Mouse (Mus musculus): ENCODE results near the gene Cidec. TPM values are rescaled to one million over a fixed set of nuclear protein-coding genes. Genes with fewer than 3 reads are reported as not detected.
A peak's percentile ranks its signal among the peaks of the same experiment; 100 is the strongest.

Cidec gene
- total RNA-seq, 1 experiment from 2014 or later = not detected

DNA sequence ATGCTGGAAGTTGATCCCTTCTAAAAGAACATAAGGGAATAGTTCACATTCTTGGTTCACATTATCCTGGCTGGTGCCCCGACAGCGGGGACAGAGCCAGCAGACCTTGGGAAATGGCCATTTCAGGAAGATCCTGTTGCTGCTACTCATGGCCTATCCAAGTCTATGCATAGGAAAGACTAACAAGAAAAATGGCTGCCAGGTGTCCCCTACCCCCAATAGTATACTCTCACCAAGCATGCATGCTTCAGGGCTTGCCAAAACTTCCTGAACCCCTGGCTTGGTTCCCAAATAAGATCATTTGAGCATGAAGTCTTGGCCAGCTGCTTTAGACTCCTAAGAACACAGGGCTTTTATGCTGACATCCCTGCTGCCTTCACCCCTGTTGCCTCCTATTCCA lies 16.3 kb upstream of the Cidec start:
- no peak for ATAC-seq (replicated peaks; ENCODE audit: insufficient number of reproducible peaks, low FRiP score, low TSS enrichment, poor library complexity, severe bottlenecking)

DNA sequence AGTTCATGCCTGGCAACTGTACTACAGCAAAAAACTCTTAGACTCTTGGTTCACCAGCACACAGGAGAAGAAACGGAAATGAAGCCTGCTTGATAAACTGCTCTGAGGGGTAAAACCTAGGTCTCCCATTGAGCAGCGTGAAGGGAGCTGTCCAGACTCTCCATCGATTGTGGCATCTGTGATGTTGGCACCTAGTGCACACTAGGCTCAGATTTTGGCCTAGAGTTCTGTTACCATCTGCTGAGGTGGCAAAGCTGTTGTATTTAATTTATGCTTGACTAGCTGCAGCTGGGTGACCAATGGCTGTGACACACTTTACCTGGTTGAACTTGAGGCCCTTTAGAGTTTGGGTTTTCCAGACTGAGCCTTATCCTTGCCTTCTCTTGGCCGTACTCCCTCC lies 12.1 kb upstream of the Cidec start:
- no peak for ATAC-seq (replicated peaks; ENCODE audit: insufficient number of reproducible peaks, low FRiP score, low TSS enrichment, poor library complexity, severe bottlenecking)

DNA sequence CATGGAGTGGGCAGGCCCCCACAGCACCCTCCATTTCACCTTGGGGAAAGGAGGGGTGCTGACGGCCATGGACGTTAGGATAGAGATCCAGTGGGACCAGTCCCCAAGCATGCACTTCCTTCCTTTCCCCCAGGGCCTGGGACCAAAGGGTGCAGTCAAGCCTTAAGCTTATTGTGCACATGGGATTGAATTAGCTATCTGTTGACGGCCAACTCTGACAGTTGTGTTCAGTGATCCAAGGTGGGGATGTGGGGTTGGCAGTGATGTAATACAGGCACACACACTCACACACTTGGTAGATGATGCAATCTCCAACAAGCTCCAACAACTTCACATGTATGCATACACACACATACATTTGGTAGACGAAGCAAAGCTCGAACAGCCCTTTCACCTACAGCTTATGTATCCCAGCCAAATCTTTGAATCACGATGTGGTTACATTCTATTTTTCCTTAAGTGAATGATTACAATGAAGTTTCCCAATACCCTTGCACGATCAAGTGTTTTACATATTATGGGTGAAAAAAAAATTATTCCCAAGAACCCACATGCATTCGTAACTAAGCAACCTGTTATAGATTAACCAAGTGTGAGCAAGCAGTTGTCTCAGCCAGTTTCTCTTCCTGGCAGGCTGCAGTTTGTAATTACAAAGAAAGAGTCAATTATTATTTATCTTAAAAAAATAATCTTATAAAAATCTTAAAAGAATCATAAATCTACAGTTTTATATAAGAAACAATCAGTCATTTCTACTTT lies 8.8 kb upstream of the Cidec start:
- no peak for ATAC-seq (replicated peaks; ENCODE audit: insufficient number of reproducible peaks, low FRiP score, low TSS enrichment, poor library complexity, severe bottlenecking)

DNA sequence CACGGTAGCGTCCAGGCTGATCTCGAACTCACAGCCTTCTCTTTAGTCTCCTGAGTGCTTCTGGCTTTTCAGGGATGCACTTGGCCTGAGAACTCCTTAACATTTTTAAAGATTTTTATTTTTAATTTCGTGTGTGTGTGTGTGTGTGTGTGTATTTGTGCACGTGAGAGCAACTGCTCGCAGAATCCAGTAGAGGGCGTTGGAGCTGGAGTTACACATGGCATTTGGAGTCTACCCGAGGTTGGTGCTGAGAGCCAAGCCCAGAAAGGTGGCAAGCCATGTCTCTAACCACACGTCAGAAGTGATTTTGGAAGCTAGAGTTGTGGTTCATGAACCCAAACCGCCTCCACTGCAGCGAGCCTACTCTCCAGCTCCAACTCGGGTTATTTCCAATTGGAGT lies 7.5 kb upstream of the Cidec start:
- ATAC-seq (replicated peaks; ENCODE audit: insufficient number of reproducible peaks, low FRiP score, low TSS enrichment, poor library complexity, severe bottlenecking) = 0 out of 2 replicates have a peak, but pooled peaks have one; percentile 14

DNA sequence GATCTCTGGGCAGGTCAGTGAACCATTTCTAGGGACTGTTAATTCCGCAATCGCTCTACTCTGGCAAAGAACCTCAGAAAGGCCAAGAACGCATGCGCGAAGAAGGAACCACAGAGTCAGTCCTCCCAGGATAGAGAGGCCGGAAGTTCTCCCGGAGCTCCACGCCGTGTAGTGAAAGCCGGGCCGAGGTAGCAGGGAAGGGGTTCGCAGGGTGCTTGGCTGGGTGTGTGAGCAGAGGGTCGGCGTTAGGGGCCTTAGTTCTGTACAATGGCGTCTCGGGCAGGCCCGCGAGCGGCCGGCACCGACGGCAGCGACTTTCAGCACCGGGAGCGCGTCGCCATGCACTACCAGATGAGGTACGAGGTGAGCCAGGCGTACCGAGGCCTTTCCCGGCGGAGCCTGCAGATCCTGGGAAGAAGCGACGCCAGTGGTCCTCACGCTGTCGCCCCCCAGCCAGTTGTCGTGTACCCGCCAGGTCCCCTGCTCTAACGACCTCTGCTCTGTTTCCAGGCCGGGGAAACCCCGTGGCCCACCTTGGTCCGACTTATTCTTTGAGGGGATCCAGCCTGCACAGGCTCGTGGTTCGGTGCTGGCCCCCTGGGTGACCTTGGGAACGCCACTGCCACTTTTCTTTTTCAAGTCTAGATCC lies 7.0 kb upstream of the Cidec start, which contains the start of gene Jagn1:
Gene Jagn1, plus strand, starts transcription at position 128 of the 649 bp plus-strand sequence.
- peak; percentile 90 for ATAC-seq (replicated peaks; ENCODE audit: insufficient number of reproducible peaks, low FRiP score, low TSS enrichment, poor library complexity, severe bottlenecking)

DNA sequence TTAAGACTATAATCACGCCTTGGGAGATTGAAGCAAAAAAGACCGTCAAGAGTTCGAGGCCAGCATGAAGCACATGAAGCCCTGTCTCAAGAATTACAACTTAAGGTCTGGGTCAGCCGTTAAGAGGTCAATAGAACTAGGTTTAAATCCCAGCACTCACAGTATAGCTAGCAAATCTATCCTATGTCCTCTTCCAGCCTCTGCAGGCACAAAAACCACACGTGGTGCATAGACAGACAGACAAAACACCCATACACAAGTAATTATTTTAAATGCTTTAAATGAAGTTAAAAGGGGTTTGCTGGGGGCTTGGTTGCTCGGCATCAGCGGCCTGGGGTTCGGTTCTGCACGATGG lies 6.5 kb upstream of the Cidec start:
- no peak for ATAC-seq (replicated peaks; ENCODE audit: insufficient number of reproducible peaks, low FRiP score, low TSS enrichment, poor library complexity, severe bottlenecking)

DNA sequence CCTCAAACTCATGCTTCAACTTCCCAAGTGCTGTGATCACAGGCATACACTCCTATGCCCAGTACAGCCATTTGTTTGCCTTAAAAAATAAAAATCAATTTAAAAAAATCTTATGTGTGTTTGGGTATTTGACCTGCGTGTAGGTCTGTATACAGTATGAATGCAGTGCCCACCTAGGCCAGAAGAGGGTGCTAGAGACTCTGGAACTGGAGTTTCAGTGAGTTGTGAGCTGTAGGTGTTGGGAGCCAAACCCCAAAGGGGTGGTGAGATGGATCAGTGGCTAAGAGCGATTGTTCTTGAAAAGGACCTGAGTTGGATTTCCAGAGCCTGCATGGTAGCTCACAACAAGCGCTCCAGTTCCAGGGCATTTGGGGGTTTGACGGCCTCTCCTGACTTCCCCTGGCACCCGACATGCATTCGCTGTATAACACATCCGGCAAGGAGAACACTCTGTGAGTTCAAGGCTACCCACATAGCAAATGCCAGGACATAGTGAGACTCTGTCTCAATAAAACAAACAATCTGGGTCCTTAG lies 5.7 kb upstream of the Cidec start:
- peak; percentile 77 for ATAC-seq (replicated peaks; ENCODE audit: insufficient number of reproducible peaks, low FRiP score, low TSS enrichment, poor library complexity, severe bottlenecking)

DNA sequence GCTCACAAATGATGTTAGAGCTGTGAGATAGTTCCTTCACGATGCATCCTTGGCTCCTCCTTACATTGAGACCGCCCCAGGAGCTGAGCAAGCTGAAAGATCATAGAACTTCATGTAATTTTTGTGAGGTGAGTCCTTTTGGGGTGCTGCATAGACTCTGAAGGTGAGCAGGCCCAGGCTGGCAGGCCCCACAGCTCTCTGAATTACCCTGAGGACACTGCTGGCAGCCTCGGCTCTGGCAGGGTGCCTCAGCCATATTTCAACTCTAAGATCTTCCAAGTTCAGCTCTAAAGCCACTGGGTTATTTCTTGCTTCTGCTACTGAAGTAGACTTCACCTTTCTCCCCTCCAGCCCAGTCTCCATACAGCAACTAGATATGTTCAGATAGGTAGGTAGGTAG lies 5.1 kb upstream of the Cidec start:
- no peak for ATAC-seq (replicated peaks; ENCODE audit: insufficient number of reproducible peaks, low FRiP score, low TSS enrichment, poor library complexity, severe bottlenecking)

DNA sequence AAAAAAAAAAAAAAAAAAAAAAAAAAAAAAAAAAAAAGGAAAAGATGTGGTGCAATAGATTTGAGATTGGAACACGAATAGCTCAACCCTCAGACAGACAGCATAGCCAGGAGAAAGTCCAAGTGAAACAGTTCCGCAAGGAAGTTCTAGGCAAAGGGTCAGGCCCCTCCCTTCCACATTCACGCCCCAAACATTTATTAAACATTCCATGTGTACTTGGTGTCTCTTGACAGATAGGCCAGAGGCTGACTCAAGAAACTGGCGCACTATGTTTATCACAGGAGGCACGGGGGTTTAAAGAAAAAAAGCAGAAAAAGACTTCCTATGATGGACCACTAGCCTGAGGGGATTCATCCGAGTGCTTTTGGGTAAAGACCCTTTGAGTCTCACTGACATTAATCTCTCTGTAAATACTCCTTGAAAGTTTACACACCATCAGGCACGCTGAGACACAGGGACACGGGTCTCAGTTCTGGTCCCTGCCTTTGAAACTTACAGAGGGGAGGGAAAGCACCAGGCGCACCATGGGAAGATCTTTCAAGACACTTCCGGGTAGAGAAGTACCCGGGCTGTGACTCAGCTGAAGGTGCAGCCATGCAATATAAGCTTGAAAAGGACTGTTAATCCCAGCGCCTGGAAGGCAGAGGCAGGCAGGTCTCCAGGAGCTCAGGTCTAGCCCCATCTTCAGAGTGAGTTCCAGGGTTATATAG lies 3.3 kb upstream of the Cidec start:
- ATAC-seq (replicated peaks; ENCODE audit: insufficient number of reproducible peaks, low FRiP score, low TSS enrichment, poor library complexity, severe bottlenecking) = no peak

DNA sequence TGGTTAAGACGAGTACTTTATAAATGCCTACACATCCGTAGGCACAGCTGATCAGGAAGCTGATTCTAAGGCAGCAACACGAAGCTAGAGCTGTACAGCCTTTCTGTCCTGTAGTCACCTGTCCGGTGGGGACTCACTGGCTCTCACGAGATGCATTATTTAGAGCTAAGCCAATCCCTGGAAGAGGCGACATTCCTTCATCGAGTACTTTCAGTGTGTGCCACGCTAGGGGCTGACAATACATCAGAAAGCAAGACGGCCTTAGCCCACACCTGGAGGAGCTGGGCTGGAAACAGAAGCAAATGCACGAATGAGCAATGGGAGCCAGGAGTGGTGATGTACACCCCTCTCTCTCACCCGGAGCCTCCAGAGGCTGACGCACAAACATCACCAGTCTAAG lies 1.6 kb upstream of the Cidec start:
- ATAC-seq (replicated peaks; ENCODE audit: insufficient number of reproducible peaks, low FRiP score, low TSS enrichment, poor library complexity, severe bottlenecking) = no peak

DNA sequence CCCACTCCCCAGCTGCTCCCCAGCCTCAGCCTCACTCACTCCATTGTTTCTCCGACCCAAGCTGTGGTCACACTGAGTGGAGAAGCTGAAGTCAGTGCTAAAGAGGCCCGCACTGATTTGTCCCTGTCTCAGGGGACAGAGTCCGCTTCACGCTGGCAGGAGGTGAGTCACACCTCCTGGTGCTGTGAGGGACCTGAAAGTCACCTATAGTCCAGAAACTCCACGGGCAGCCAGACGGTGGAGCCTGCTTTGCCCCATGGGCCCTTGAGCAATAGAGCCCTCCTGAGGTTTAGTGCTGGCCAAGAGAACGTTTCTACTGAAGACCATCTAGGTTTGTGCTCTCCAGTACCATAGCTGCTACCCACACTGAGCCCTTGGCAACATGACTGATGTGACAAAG lies 869 bp downstream of the Cidec start:
- ATAC-seq (replicated peaks; ENCODE audit: insufficient number of reproducible peaks, low FRiP score, low TSS enrichment, poor library complexity, severe bottlenecking) = no peak

DNA sequence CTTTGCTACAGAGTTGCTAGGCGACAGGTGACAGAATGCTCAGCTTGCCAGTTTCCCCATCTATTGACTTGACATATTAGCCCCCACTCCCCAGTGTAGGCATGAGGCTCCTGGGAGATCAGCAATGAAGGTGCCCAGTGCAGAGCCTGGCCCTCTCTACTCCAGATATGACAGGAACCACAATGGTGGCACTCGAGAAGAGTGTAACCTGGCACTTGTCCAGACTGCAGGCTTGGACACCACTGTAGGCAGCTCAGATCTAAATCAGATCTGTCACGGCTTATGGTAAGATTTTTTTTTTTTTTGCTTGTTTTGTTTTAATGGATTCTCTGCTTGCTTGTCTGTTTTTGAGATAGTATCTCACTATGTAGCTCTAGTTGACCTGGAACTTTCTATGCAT lies 1.9 kb downstream of the Cidec start:
- no peak for ATAC-seq (replicated peaks; ENCODE audit: insufficient number of reproducible peaks, low FRiP score, low TSS enrichment, poor library complexity, severe bottlenecking)

DNA sequence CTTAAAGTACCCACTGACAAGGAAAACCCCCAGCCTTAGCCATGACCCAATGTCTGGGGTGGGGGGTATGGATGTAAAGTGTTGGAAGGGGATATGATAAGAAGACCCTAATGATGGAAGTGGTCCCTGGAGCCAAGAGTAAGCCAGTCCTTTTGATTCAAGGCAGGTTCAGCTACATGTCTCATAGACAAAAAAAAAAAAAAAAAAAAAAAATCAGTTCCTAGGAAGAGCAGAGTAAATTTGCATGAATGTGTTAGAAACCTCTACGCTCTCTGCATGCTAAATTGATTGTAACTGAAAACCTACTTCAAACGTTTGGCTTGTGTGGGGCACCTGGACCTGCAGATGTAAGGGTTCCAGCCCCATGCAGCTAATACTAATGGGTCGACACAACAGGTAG lies 3.8 kb downstream of the Cidec start:
- no peak for ATAC-seq (replicated peaks; ENCODE audit: insufficient number of reproducible peaks, low FRiP score, low TSS enrichment, poor library complexity, severe bottlenecking)

DNA sequence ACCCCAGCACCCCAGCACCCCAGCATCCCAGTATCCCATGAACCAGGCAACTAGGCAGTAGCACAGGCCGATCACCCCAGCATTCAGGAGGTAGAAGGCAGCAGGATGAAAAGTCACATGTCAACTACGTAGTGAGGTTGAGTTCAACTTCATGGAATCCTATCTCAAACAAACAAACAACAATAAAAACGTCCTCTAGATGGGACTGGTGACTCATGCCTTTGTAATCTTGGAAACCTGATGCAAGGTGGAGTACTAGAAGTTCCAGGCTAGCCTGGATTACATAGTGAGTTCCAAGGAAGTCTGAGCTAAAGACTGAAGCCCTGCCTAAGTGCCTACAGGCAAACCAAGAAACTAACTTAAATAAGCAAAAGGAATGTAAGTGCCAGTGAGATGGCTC lies 4.7 kb downstream of the Cidec start:
- ATAC-seq (replicated peaks; ENCODE audit: insufficient number of reproducible peaks, low FRiP score, low TSS enrichment, poor library complexity, severe bottlenecking) = no peak

DNA sequence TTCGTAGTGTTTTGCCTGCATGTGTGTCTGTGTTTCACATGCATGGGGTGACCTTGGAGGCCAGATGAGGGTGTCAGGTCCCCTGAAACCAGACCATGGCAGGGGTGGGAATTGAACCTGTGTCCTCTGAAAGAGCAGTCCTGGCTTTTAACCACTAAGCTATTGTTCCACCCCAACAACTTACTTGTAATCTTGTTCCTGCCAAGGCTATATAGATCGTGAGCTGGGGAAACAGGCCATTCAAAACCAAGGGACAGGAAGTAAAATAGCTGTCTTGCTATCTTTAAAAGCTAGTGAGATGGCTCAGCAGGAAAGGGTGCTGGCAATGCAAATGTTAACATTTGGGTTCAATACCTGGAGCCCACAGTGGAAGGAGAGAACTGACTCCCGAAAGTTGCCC lies 5.6 kb downstream of the Cidec start:
- ATAC-seq (replicated peaks; ENCODE audit: insufficient number of reproducible peaks, low FRiP score, low TSS enrichment, poor library complexity, severe bottlenecking) = no peak

DNA sequence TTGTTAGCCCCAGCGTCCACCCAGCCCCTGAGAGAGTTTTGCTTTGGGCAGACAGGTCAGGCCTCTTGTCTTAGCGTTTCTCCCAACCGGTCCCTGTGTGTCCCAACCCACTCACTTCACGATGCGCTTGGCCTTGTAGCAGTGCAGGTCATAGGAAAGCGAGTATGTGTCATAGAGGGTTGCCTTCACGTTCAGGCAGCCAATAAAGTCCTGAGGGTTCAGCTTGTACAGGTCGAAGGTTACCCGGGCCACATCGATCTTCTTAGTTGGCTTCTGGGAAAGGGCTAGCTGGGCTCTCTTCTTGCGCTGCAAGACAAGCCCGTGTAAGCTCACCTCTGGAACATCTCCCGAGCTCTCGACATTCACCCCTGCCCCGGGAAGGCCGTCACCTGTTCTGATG lies 7.6 kb downstream of the Cidec start:
- no peak for ATAC-seq (replicated peaks; ENCODE audit: insufficient number of reproducible peaks, low FRiP score, low TSS enrichment, poor library complexity, severe bottlenecking)

DNA sequence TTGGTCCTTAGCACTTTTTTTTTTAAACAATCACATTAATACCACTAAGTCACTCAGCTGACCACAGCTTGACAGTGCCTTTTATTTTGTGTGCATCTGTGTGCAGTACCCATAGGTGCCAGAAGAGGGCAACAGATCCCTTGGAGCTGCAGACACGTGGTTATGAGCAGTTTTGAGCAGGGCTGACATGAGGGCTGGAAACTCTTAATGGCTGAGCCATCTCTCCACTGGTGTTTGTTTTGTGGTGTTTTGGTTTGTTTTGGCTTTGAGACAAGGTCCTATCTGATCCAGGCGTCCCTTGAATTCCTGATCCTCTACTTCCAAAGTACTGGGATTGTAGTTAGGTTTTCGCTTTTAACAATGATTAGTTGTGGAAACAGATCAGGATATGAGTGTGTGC lies 8.2 kb downstream of the Cidec start:
- ATAC-seq (replicated peaks; ENCODE audit: insufficient number of reproducible peaks, low FRiP score, low TSS enrichment, poor library complexity, severe bottlenecking) = peak; percentile 60; the same call in 1 of the 2 replicates

DNA sequence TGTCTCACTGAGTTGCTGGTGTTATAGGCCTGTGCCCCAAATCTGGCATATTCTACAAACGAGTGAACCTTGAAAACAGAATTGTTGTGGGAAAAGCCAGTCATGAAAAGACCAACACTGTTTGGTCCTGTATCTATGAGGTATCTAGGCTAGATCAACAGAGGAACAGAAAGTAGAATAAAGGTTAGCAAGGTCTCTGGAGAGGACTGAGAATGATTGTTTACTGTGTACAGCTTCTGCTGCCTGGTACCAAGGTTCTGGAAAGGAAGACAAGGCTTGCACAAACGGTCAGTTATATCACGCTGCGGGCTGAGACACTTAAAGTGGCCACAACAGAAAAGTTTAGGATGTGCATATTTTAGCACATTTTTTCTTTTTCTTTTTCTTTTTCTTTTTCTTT lies 8.9 kb downstream of the Cidec start:
- ATAC-seq (replicated peaks; ENCODE audit: insufficient number of reproducible peaks, low FRiP score, low TSS enrichment, poor library complexity, severe bottlenecking) = no peak

DNA sequence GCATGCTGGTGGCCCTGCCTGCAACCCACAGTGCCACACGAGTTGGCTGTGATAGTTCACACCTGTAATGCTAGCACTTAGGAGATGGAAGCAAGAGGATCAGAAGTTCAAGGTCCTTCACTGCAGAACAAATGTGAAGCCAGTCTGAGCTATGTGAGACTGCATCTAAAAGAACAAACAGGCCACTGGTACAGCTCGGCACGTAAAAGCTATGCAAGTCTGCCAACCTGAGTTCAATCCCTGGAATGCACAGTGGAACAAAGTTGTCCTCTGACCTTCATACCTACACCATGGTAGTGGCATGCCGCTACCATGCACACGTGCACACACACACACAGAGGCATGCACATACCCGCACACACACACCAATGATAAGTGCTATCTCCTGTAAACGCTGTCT lies 11.4 kb downstream of the Cidec start:
- ATAC-seq (replicated peaks; ENCODE audit: insufficient number of reproducible peaks, low FRiP score, low TSS enrichment, poor library complexity, severe bottlenecking) = no peak

DNA sequence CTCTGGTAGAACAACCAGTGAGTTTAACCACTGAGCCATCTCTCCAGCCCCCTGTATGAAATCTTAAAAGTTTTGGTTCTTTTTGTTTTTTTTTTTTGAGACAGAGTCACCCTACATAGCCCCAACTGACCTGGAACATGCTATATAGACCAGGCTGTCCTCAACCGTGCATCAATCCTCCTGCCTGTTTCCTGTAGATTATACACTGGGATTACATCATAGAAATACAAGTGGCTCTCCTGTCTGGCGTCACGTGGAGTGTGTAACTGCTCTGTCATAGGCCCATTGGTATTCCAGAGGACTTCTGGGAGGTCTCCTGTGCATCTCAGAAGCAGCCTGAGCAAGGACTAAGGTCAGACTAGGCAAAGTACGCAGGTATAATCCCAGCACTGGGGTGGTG lies 12.6 kb downstream of the Cidec start:
- ATAC-seq (replicated peaks; ENCODE audit: insufficient number of reproducible peaks, low FRiP score, low TSS enrichment, poor library complexity, severe bottlenecking) = no peak

All from monocyte, adult 5-6 weeks (primary cell).